Mouse (Mus musculus): Measurements from ENCODE around the gene Slc38a9.

- no peak for TF ChIP-seq CTCF (IDR thresholded peaks at IDR 0.05; ENCODE audit: extremely low read depth, insufficient read depth, low read length)
- TF ChIP-seq POLR2A (IDR thresholded peaks at IDR 0.05; ENCODE audit: extremely low read depth, insufficient read depth, low read length), result no peak
Observed at GRCm38 (mm10) chr13:112686155-112686554, 25.6 kb downstream of the Slc38a9 start.
